Mouse (Mus musculus) forebrain, embryonic 15.5 days (tissue): Measurements from ENCODE around the gene Cdh12. TPM values are rescaled to one million over a fixed set of nuclear protein-coding genes. Genes with fewer than 3 reads are reported as not detected.

Experiments used
- ATAC-seq: fragments of 200-750 bp; cut with Nextera tagmentation; replicated peaks from 2 replicates; pipeline ENCODE4 v1.8.0; 2017; ENCODE audit warnings: mild to moderate bottlenecking, moderate TSS enrichment, moderate library complexity
- H3K27ac ChIP-seq: fragments of 300-500 bp; sonication (generic); replicated peaks from 2 replicates; pipeline ENCODE4 v1.5.1; 2015; ENCODE audit warnings: mild to moderate bottlenecking, inconsistent platforms
- H3K27me3 ChIP-seq: fragments of 300-500 bp; sonication (generic); 2 replicates; pipeline ENCODE4 v1.6.1; 2015; ENCODE audit warnings: inconsistent platforms
- H3K36me3 ChIP-seq: fragments of 300-500 bp; sonication (generic); 2 replicates; pipeline ENCODE4 v1.6.1; 2015; ENCODE audit warnings: mild to moderate bottlenecking, inconsistent platforms
- H3K4me1 ChIP-seq: fragments of 300-500 bp; sonication (generic); 2 replicates; pipeline ENCODE4 v1.6.1; 2015; ENCODE audit warnings: inconsistent platforms
- H3K4me2 ChIP-seq: fragments of 300-500 bp; sonication (generic); replicated peaks from 2 replicates; pipeline ENCODE4 v1.6.1; 2015; ENCODE audit warnings: mild to moderate bottlenecking, inconsistent platforms
- H3K4me3 ChIP-seq: fragments of 300-500 bp; sonication (generic); 2 replicates; pipeline ENCODE4 v1.5.1; 2015; ENCODE audit warnings: mild to moderate bottlenecking, inconsistent platforms
- H3K9ac ChIP-seq: fragments of 300-500 bp; sonication (generic); replicated peaks from 2 replicates; pipeline ENCODE4 v1.6.1; 2015; ENCODE audit warnings: mild to moderate bottlenecking, inconsistent platforms
- H3K9me3 ChIP-seq: fragments of 300-500 bp; sonication (generic); 2 replicates; pipeline ENCODE4 v1.6.1; 2016; ENCODE audit warnings: inconsistent platforms
- WGBS: fragments of 180-500 bp; shearing (Covaris S2); methylation state at CpG from one replicate; pipeline ENCODE4 v1.1.7; 2015; ENCODE audit warnings: mixed read lengths; 5-methylcytosine and 5-hydroxymethylcytosine counted together
- polyA plus RNA-seq: library from polyadenylated mRNA; unstranded; fragments of >200 nt; fragmentation: Nextera tagmentation; extraction: Ambion mirVana; gene quantifications from 2 replicates; pipeline ENCODE4 v1.2.1, GENCODE M21; 2015

The Cdh12 gene
- polyA plus RNA-seq, 1 experiment from 2014 or later: 5.6 TPM

DNA sequence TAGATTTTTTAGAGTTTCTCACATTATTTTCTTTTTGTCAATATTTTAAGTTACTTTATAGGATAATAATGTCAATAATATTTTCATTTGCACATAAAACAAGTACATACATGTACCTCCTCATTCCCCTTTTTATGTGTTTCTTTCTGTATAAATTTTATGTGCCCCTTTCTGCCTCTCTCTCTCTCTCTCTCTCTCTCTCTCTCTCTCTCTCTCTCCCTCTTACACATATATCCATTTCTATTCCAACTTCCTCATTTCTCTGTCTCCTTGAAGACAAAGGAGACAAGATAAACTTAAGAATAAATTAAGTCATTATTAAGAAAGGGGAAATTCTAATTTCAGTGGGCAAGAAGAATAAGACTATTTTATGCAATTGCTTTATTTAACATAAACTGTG is 324.4 kb downstream of the Cdh12 start:
- H3K4me2 ChIP-seq: no peak overlapping the region
- H3K9me3 ChIP-seq: no peaks in the 10 kb centered on the region
- no peak overlapping the region for H3K4me3 ChIP-seq
- H3K9ac ChIP-seq: no peak overlapping the region
- H3K4me1 ChIP-seq: no peaks in the 10 kb centered on the region
- H3K27ac ChIP-seq: no peak overlapping the region
- H3K36me3 ChIP-seq: no peaks in the 10 kb centered on the region
- H3K27me3 ChIP-seq: no peaks in the 10 kb centered on the region
- ATAC-seq: no peak

DNA sequence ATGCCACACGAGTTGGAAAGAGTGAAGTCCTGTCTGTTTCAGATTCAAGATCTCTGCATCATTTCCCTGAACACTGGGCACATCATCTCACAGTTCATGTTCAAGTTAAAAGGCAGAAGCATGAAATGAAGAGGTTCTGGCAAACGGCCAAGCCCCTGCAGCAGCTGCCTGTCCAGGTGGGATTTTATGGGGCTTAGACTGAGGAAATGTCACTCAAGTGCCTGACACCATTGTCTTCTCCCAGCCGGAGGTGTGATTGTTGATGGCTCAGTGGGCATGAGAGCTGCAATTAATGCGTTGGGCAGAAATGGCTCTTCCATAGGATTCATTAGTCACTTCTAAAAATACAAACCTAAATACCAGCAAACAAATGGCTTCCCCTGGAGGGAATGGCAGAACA is 347.9 kb downstream of the Cdh12 start:
- H3K27ac ChIP-seq: no peak overlapping the region
- WGBS: 11% methylated on average over 4 of the region's 4 CpGs
- H3K36me3 ChIP-seq: no peaks in the 10 kb centered on the region
- peaks cover 5% of the 10 kb centered on the region for H3K4me1 ChIP-seq
- H3K9ac ChIP-seq: no peak overlapping the region
- no peak overlapping the region for H3K4me3 ChIP-seq
- H3K27me3 ChIP-seq: no peaks in the 10 kb centered on the region
- ATAC-seq: 0 out of 2 replicates have a peak, but pooled peaks have one; percentile 57
- no peaks in the 10 kb centered on the region for H3K9me3 ChIP-seq
- H3K4me2 ChIP-seq: no peak overlapping the region

DNA sequence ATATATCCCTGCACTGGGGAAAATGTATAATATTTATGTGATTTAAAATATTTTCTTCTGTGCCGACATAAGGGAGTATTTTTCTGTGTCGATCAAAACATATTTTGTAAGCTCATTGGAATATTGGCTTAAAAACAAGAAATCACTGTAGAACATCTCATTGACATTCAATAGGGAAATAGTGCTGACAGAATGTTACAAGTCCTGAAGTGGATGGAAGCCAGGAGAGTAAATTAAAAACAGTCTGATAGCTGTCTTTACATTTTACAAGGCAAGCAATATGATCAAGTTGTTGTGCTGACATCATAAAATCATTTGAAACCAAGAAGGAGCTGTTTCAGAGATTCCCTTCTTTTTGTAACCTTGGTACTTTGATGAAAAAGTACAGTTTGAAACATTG is 349.5 kb downstream of the Cdh12 start:
- peaks cover 5% of the 10 kb centered on the region for H3K4me1 ChIP-seq
- WGBS: 74% methylated on average over 2 of the region's 2 CpGs
- no peaks in the 10 kb centered on the region for H3K36me3 ChIP-seq
- H3K9me3 ChIP-seq: no peaks in the 10 kb centered on the region
- no peak overlapping the region for H3K4me2 ChIP-seq
- no peaks in the 10 kb centered on the region for H3K27me3 ChIP-seq
- H3K27ac ChIP-seq: no peak overlapping the region
- 0 out of 2 replicates have a peak, but pooled peaks have one; percentile 4 for ATAC-seq
- no peak overlapping the region for H3K4me3 ChIP-seq
- H3K9ac ChIP-seq: no peak overlapping the region

DNA sequence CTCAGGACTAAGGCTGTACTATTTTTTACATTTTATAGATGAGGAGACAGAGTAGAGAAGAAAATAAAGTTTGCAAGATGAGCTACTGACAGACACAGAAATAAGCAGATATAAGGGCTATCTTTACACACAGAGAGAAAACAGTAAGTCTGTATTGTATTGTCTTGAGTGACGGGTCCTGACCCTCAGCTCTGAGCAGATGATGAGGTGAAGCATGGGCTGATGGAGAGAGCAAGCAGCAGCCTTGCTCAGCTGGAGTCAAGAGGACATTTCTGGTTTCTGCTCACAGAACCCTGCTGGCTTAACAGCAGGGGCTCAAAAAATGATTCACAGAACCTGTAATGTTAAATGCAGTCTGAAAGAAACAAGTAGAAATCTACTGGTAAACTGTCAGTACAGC is 386.8 kb downstream of the Cdh12 start:
- Histone ChIP-seq H3K36me3 (no peaks in the 10 kb centered on the region), H3K27me3 (no peaks in the 10 kb centered on the region), H3K4me3 (no peak overlapping the region), H3K9me3 (no peaks in the 10 kb centered on the region), H3K9ac (no peak overlapping the region), H3K4me1 (no peaks in the 10 kb centered on the region), H3K27ac (no peak overlapping the region), H3K4me2 (no peak overlapping the region)
- no peak for ATAC-seq
- WGBS: 70% methylated on average over 1 of the region's 1 CpGs

DNA sequence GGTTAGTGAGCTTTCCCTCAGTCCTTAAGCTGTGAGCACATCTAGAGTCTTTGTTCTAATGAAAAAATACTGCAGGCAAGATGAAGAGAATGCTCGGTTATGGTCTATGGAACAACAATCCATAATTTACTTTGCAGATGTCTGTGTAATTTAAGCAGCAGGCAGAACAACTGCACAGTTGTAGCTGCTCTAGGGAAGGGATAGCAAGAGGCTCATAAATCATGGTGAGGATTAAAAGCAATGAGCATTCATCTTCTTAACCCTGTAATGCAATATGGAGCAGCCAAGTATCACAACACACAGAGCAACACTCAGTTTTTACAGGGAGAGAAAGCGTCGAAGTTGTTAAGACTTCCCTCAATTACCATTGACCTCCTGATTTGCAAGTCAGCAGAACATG is 387.9 kb downstream of the Cdh12 start:
- Histone ChIP-seq H3K4me2 (no peak overlapping the region), H3K36me3 (no peaks in the 10 kb centered on the region), H3K4me1 (no peaks in the 10 kb centered on the region), H3K9ac (no peak overlapping the region), H3K9me3 (no peaks in the 10 kb centered on the region), H3K27me3 (no peaks in the 10 kb centered on the region), H3K4me3 (no peak overlapping the region), H3K27ac (no peak overlapping the region)
- ATAC-seq: no peak
- 77% methylated on average over 3 of the region's 3 CpGs for WGBS

DNA sequence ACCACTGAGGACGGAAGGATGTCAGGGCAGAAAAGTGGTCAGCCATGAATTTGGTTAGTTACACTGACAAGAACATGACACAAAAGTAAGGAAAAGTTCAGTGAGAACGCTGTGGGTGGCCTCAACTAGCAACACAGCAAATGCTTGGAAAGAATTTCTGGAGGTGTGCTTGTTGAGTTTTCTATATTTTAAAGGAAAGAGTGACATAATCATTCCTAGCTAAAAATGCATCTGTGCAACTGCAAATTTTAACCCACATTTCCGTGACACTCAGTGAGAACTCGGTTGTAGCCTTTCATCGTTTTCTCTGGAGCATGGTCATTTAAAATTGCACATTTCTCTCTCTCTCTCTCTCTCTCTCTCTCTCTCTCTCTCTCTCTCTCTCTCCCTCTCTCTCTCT is 392.4 kb downstream of the Cdh12 start:
- no peaks in the 10 kb centered on the region for H3K27me3 ChIP-seq
- WGBS: 90% methylated on average over 5 of the region's 5 CpGs
- no peaks in the 10 kb centered on the region for H3K9me3 ChIP-seq
- no peak overlapping the region for H3K4me3 ChIP-seq
- no peak overlapping the region for H3K27ac ChIP-seq
- no peaks in the 10 kb centered on the region for H3K36me3 ChIP-seq
- no peak for ATAC-seq
- no peaks in the 10 kb centered on the region for H3K4me1 ChIP-seq
- no peak overlapping the region for H3K4me2 ChIP-seq
- H3K9ac ChIP-seq: no peak overlapping the region

DNA sequence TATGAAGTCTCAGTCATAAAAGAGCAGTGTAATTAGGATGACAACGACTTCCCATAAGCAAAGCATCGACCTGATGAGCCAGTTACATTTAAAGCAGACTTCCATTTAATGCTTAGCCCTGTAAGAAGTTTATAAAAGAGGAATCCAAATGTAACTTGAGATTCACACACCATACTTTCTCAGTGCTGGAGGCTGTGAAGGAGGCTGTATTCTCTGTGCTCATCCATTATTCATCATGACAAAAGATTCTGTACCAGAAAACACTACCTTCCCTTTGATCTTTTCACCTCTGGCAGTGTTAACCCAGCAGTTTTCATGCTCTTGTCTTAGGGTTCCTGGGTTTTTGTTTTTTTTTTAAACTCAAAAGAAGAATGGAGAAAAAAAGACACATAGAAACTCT is 414.0 kb downstream of the Cdh12 start:
- Histone ChIP-seq H3K9me3 (no peaks in the 10 kb centered on the region), H3K36me3 (no peaks in the 10 kb centered on the region), H3K27me3 (no peaks in the 10 kb centered on the region), H3K9ac (no peak overlapping the region), H3K4me2 (no peak overlapping the region), H3K27ac (no peak overlapping the region), H3K4me1 (no peaks in the 10 kb centered on the region), H3K4me3 (no peak overlapping the region)
- no peak for ATAC-seq
- WGBS: 74% methylated on average over 2 of the region's 2 CpGs

DNA sequence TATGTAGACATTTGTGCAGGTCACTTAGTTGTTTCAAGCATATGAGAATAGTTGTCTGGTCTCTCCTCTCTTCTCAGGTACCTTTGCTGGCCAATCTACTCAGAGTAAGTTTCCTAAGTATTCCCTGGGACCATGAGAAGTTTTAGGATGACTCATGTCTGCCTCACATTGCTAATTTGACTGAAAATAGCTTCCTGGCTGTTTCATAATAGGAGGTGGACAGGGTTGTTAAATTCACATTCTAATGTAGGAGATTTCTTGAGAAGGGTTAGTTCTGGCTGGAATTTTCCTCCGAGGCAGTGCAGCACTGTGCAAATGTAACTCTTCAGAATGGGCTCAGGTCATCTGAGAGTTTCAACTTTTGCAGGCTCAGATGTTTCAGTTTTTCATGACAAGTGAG is 423.5 kb downstream of the Cdh12 start:
- no peak overlapping the region for H3K27ac ChIP-seq
- no peaks in the 10 kb centered on the region for H3K9me3 ChIP-seq
- no peak overlapping the region for H3K9ac ChIP-seq
- WGBS: 88% methylated on average over 1 of the region's 1 CpGs
- no peak overlapping the region for H3K4me3 ChIP-seq
- no peaks in the 10 kb centered on the region for H3K36me3 ChIP-seq
- H3K4me2 ChIP-seq: no peak overlapping the region
- H3K27me3 ChIP-seq: no peaks in the 10 kb centered on the region
- H3K4me1 ChIP-seq: no peaks in the 10 kb centered on the region
- ATAC-seq: no peak

DNA sequence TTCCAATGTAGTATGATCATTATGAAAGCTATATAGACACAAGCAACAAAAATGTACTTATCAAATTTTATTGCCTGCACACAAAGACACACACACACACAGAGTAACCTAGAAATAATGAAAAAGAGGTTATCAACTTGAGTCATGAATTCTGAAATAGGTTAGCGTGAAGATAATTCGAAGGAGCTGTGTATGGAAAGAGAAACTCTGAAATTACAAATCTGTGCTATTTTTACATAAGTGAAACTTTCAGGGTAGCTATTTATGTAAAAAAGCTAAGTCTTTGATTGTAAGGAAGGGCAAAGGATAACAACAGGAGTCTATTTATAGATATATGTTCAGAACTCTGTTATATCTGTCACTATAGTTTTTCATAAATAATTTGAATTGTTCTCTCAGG is 427.9 kb downstream of the Cdh12 start:
- Histone ChIP-seq H3K4me2 (no peak overlapping the region), H3K27ac (no peak overlapping the region), H3K27me3 (no peaks in the 10 kb centered on the region), H3K36me3 (no peaks in the 10 kb centered on the region), H3K4me3 (no peak overlapping the region), H3K9me3 (no peaks in the 10 kb centered on the region), H3K4me1 (no peaks in the 10 kb centered on the region), H3K9ac (no peak overlapping the region)
- 95% methylated on average over 2 of the region's 2 CpGs for WGBS
- ATAC-seq: no peak

DNA sequence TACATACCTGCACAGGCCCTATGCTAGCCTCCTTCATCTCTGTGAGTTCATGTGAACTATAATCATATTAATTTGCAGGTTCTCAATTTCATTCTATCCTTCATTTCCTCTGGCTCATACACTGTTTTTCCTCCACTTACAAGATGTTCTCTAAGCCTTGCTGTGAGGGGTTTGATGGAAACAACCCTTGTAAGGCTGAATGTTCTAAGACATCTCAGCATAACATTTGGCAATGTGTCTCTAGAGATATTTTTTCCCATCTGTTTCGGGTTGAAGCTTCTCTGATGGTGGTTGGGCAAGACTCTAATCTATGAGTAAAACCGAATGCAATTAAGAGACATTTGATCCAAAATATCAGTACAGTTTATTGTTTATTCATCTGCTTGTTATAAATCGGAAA is 444.4 kb downstream of the Cdh12 start:
- H3K9ac ChIP-seq: no peak overlapping the region
- H3K27me3 ChIP-seq: no peaks in the 10 kb centered on the region
- no peaks in the 10 kb centered on the region for H3K4me1 ChIP-seq
- H3K27ac ChIP-seq: no peak overlapping the region
- 82% methylated on average over 3 of the region's 3 CpGs for WGBS
- no peaks in the 10 kb centered on the region for H3K36me3 ChIP-seq
- no peak overlapping the region for H3K4me2 ChIP-seq
- ATAC-seq: no peak
- no peak overlapping the region for H3K4me3 ChIP-seq
- no peaks in the 10 kb centered on the region for H3K9me3 ChIP-seq

DNA sequence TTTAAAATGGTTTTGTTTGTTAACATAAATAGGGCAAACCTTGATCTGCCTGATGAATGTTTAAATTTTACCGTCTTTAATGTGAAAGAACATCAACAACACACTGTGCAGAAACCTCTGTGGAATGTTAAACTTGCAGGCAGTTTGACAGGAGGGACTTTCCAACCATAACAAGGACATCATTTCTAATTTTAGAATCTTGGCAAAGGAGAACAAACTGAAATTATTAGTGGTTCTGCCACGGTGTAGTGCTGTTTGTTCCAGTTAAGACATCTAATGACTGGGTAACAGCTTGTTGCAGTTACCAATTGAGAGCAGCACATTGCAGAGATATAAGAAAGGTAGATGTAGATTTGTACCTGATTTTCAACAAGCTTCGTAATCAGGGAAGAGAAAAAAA is 453.5 kb downstream of the Cdh12 start:
- H3K9me3 ChIP-seq: no peaks in the 10 kb centered on the region
- H3K4me2 ChIP-seq: no peak overlapping the region
- no peaks in the 10 kb centered on the region for H3K27me3 ChIP-seq
- H3K36me3 ChIP-seq: no peaks in the 10 kb centered on the region
- H3K4me3 ChIP-seq: no peak overlapping the region
- 63% methylated on average over 3 of the region's 3 CpGs for WGBS
- no peak overlapping the region for H3K27ac ChIP-seq
- H3K4me1 ChIP-seq: no peaks in the 10 kb centered on the region
- no peak for ATAC-seq
- H3K9ac ChIP-seq: no peak overlapping the region

DNA sequence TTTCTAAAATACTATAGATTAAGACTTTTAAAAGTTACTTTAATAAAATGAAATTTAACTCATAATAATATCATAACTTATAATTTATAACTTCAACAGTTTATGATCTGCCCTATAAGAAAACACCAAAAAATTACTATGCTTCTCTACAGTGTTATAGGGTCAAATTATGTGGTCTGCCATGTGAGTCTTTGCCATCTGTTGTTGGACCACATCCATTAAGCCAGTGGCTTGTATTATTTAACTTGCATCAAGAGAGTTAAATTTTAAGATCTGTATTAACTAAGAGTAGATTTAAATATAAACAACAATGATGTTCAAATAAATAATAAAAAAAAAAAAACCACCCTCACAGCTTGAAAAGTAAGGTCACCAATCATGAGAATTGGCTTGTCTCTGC is 479.2 kb downstream of the Cdh12 start:
- no peak for ATAC-seq
- H3K27me3 ChIP-seq: no peaks in the 10 kb centered on the region
- H3K9me3 ChIP-seq: no peaks in the 10 kb centered on the region
- no peak overlapping the region for H3K9ac ChIP-seq
- no peak overlapping the region for H3K27ac ChIP-seq
- no peak overlapping the region for H3K4me2 ChIP-seq
- no peaks in the 10 kb centered on the region for H3K36me3 ChIP-seq
- H3K4me1 ChIP-seq: no peaks in the 10 kb centered on the region
- H3K4me3 ChIP-seq: no peak overlapping the region

DNA sequence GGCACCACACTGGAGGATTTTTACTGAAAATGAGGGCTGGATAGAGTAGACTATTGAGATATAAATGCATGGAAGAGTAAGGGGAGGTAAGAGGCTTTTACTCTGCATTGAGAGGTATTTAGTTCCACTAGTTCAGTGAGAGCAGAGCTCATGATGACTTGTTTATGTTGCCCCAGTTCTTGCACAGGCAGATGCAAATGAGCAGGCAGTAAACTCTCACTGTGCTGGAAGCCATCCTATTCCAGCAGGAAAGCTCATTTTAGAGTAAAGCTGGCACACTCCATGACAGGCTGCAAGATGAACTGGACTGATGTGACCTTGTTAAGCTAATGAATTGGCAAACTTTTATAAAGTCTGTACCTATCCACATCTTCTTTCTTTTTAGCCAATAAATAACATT is 494.9 kb downstream of the Cdh12 start:
- H3K27me3 ChIP-seq: no peaks in the 10 kb centered on the region
- no peaks in the 10 kb centered on the region for H3K4me1 ChIP-seq
- no peak overlapping the region for H3K9ac ChIP-seq
- H3K4me3 ChIP-seq: no peak overlapping the region
- no peak overlapping the region for H3K4me2 ChIP-seq
- ATAC-seq: no peak
- no peaks in the 10 kb centered on the region for H3K9me3 ChIP-seq
- no peaks in the 10 kb centered on the region for H3K36me3 ChIP-seq
- no peak overlapping the region for H3K27ac ChIP-seq

DNA sequence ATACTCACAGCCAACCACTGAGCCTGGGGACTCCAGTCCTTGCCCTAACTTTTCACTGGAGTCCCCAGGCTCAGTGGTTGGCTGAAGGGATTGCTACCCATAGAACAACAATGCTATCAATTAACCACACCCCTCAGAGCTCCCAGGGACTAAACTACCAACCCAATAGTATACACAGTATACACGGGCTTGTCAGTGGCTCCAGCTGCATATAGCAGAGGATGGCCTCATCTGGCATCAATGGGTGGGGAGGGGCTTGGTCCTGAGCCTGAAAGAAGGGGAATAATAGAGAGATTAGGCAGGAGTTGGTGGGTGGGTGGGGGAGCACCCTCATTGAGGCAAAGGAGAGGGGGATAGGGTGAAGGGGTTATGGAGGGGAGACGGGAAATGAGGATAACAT is 518.4 kb downstream of the Cdh12 start:
- Histone ChIP-seq H3K36me3 (no peaks in the 10 kb centered on the region), H3K4me2 (no peak overlapping the region), H3K4me3 (no peak overlapping the region), H3K27me3 (no peaks in the 10 kb centered on the region), H3K4me1 (no peaks in the 10 kb centered on the region), H3K27ac (no peak overlapping the region), H3K9ac (no peak overlapping the region), H3K9me3 (no peaks in the 10 kb centered on the region)
- ATAC-seq: no peak
- WGBS: 17% methylated on average over 2 of the region's 2 CpGs
